Mouse (Mus musculus) lung, postnatal 0 days (tissue): ENCODE measurements at regions not wholly inside any gene's neighbourhood (a gene's known extent, or its start where the extent isn't known, plus 50 kb on each side); places are given as distances from the start of the nearest gene placed in this dataset.

Source experiments
- CTCF ChIP-seq: IDR thresholded peaks from 2 replicates; pipeline ENCODE4 v1.5.1; 2016; ENCODE audit warnings: antibody characterized with exemption, mild to moderate bottlenecking
- EP300 ChIP-seq: IDR thresholded peaks from 2 replicates; pipeline ENCODE4 v1.6.1; 2016; ENCODE audit warnings: antibody characterized with exemption, mild to moderate bottlenecking, control low read depth

GRCm38 (mm10) chr6:100162961-100163813, 124.1 kb downstream of the Rybp start:
- TF ChIP-seq CTCF (peak; percentile 85), EP300 (no peak; the same call in 1 of the 2 replicates)
